In the genomic region with DNA sequence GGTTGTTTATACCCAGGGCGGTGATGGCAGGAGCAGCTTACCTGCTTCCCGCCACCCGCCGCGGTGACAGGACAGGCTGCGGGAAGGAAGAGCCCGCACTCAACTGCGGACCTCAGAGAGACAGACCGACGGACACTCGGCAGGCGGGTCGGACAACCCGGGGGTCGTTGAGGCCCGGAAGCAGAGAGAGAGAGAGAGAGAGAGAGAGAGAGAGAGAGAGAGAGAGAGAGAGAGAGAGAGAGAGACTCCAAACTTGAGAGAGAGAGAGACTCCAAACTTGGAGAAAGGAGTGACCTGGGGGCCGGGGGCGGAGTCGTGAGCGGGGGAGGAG, we compare ENCODE assay signal across 9 mouse cellular contexts. TPM values are rescaled to one million over a fixed set of nuclear protein-coding genes. Genes with fewer than 3 reads are reported as not detected.
DNase-seq lines count a peak whose midpoint lies in the region; ATAC-seq and TF ChIP-seq lines count a peak whose summit lies in the region.
"Had no signal": no experiment of that assay in that cellular context is flagged by ENCODE, and none has a peak within 500 bp of the region (broad histone marks: within the 10 kb centered on the region; RNA-seq: fewer than 3 reads in every experiment).

Gene Gm49510, plus strand, starts transcription at position 259 of the 331 bp plus-strand sequence.

- H3K36me3 ChIP-seq in heart, embryonic 10.5 days, result peaks cover 35% of the 10 kb centered on the region
- peaks cover 7 to 35% of the 10 kb centered on the region in 2 experiments for H3K36me3 ChIP-seq in CH12.LX (replicated peaks in 1 of 2; ENCODE audit: control insufficient read depth in 1 of 2, insufficient read depth in 1 of 2, low read length in 1 of 2)
- H3K36me3 ChIP-seq in forebrain, embryonic 15.5 days, result peaks cover 3% of the 10 kb centered on the region; the same call in 1 of the 2 replicates
- H3K36me3 ChIP-seq in liver, embryonic 16.5 days (ENCODE audit: control insufficient read depth, insufficient read depth), result peaks cover 4% of the 10 kb centered on the region; the same call in 1 of the 2 replicates

- no peaks in the 10 kb centered on the region for H3K27me3 ChIP-seq in heart, embryonic 10.5 days (ENCODE audit: insufficient read depth, poor library complexity, severe bottlenecking)
- H3K27me3 ChIP-seq in CH12.LX (replicated peaks), result no peaks in the 10 kb centered on the region
- no peaks in the 10 kb centered on the region; the same call in 1 of the 2 replicates for H3K27me3 ChIP-seq in forebrain, embryonic 15.5 days
- H3K27me3 ChIP-seq in liver, embryonic 16.5 days (ENCODE audit: control insufficient read depth, insufficient read depth, low read depth, low read length), result no peaks in the 10 kb centered on the region

- in situ Hi-C loops in CH12.LX (cut with MboI; ENCODE audit: low pct_ligation_motif_present, low pct_unique_long_range_greater_than_20kb, low sequenced_read_pairs), result no loop called here

- no peak for ATAC-seq in forebrain, embryonic 15.5 days (replicated peaks)
- no peak for ATAC-seq in liver, embryonic 16.5 days (ENCODE audit: low read depth)

- H3K4me3 ChIP-seq in heart, embryonic 10.5 days, result peak within 1 kb of the TSS; percentile 83
- H3K4me3 ChIP-seq in CH12.LX (replicated peaks in 1 of 3; ENCODE audit: low read depth in 2 of 3, low read length in 2 of 3, poor library complexity in 1 of 3), result peak within 1 kb of the TSS; percentile 70 to 95 (median 83)
- peak within 1 kb of the TSS; percentile 54 for H3K4me3 ChIP-seq in forebrain, embryonic 15.5 days
- peak within 1 kb of the TSS; percentile 77 for H3K4me3 ChIP-seq in liver, embryonic 16.5 days (ENCODE audit: low read depth, low read length)

- peak within 1 kb of the TSS; percentile 92 for H3K27ac ChIP-seq in heart, embryonic 10.5 days
- H3K27ac ChIP-seq in CH12.LX (ENCODE audit: insufficient read depth, low read depth), result peak within 1 kb of the TSS; percentile 51
- no peak within 1 kb of the TSS for H3K27ac ChIP-seq in forebrain, embryonic 15.5 days (replicated peaks)
- H3K27ac ChIP-seq in liver, embryonic 16.5 days (ENCODE audit: low read length), result peak within 1 kb of the TSS; percentile 70

- DNase-seq in heart, embryonic 10.5 days (ENCODE audit: low spot score), result no peak
- no peak for DNase-seq in heart, postnatal 14 days
- DNase-seq in CH12.LX (ENCODE audit: extremely low read depth), result peak; percentile 59
- no peak for DNase-seq in adrenal gland, postnatal 36 days
- DNase-seq in B cell, adult 2 months, result no peak
- no peak for DNase-seq in adrenal gland, adult 8-10 months

- no peak for TF ChIP-seq RAD21 in CH12.LX (IDR thresholded peaks at IDR 0.05; ENCODE audit: low read depth, low read length)

- peaks cover 76% of the 10 kb centered on the region for H3K4me1 ChIP-seq in heart, embryonic 10.5 days
- peaks cover 25 to 82% of the 10 kb centered on the region in 2 experiments for H3K4me1 ChIP-seq in CH12.LX (ENCODE audit: control insufficient read depth in 1 of 2, insufficient read depth in 2 of 2)
- H3K4me1 ChIP-seq in forebrain, embryonic 15.5 days, result peaks cover 15% of the 10 kb centered on the region
- H3K4me1 ChIP-seq in liver, embryonic 16.5 days (ENCODE audit: control insufficient read depth, low read depth, low read length), result peaks cover 73% of the 10 kb centered on the region

- no peak for TF ChIP-seq POLR2A in CH12.LX (IDR thresholded peaks at IDR 0.05; ENCODE audit: low read depth, low read length)

- WGBS in heart, embryonic 10.5 days, result 1% methylated on average over 20 of the region's 20 CpGs
- WGBS in forebrain, embryonic 15.5 days, result 4% methylated on average over 17 of the region's 20 CpGs
- whole genome bisulfite sequencing in liver, embryonic 16.5 days (ENCODE audit: insufficient replicate concordance), result 2% methylated on average over 20 of the region's 20 CpGs

- no peaks in the 10 kb centered on the region; the same call in 1 of the 2 replicates for H3K79me2 ChIP-seq in CH12.LX (replicated peaks; ENCODE audit: control insufficient read depth, extremely low read depth, insufficient read depth, poor library complexity, severe bottlenecking)

- H3K4me2 ChIP-seq in CH12.LX (ENCODE audit: insufficient read depth, low read depth, poor library complexity, severe bottlenecking), result peak within 1 kb of the TSS; percentile 81
- peak within 1 kb of the TSS; percentile 97 for H3K4me2 ChIP-seq in forebrain, embryonic 15.5 days (replicated peaks)
- peak within 1 kb of the TSS; percentile 81 for H3K4me2 ChIP-seq in liver, embryonic 16.5 days (ENCODE audit: low read depth, low read length)

- TF ChIP-seq EP300 in CH12.LX (IDR thresholded peaks at IDR 0.05; ENCODE audit: low read length), result no peak

- peak within 1 kb of the TSS; percentile 49 for H3K9ac ChIP-seq in CH12.LX (ENCODE audit: insufficient read depth, low read depth)
- peak within 1 kb of the TSS; percentile 43 for H3K9ac ChIP-seq in forebrain, embryonic 15.5 days (replicated peaks)
- H3K9ac ChIP-seq in liver, embryonic 16.5 days (ENCODE audit: low read depth, low read length), result peak within 1 kb of the TSS; percentile 77

- no peaks in the 10 kb centered on the region for H3K9me3 ChIP-seq in heart, embryonic 10.5 days
- no peaks in the 10 kb centered on the region for H3K9me3 ChIP-seq in CH12.LX (replicated peaks; ENCODE audit: low read length)
- no peaks in the 10 kb centered on the region for H3K9me3 ChIP-seq in forebrain, embryonic 15.5 days
- no peaks in the 10 kb centered on the region for H3K9me3 ChIP-seq in liver, embryonic 16.5 days (replicated peaks; ENCODE audit: control insufficient read depth, low read length)

- dilution Hi-C loops in CH12.LX (cut with MboI; ENCODE audit: extremely low pct_ligation_motif_present, extremely low pct_unique_long_range_greater_than_20kb, low sequenced_read_pairs), result no loop called here

- intact Hi-C loops in heart, postnatal 14 days (cut with DNase I), result no loop called here

- no peak for TF ChIP-seq CTCF in CH12.LX (conservative IDR thresholded peaks at IDR 0.05 in 1 of 2, IDR thresholded peaks at IDR 0.05 in 1 of 2; ENCODE audit: low read depth in 2 of 2, low read length in 2 of 2)

TF ChIP-seq in CH12.LX, 34 proteins besides CTCF, POLR2A, EP300 and RAD21:
- 0 out of 2 replicates have a peak, but pooled peaks have one; percentile 13 for TF ChIP-seq TCF12 (IDR thresholded peaks at IDR 0.05; ENCODE audit: low read depth, low read length)
- peak; percentile 66; the same call in 1 of the 2 replicates for TF ChIP-seq MAZ (IDR thresholded peaks at IDR 0.05; ENCODE audit: low read depth, low read length)
- no peak for TF ChIP-seq SMC3 (IDR thresholded peaks at IDR 0.05; ENCODE audit: low read depth, low read length)
TF ChIP-seq in CH12.LX: peak in this region for 2.

RNA-seq across cellular contexts. Expression of gene Gm49510, which starts in this region (rescaled TPM):
- polyA plus RNA-seq in heart, embryonic 10.5 days (2016; fragmentation: Nextera tagmentation; extraction: Ambion mirVana), result 0.11 and 0.38 TPM in 2 replicates
- total RNA-seq in heart, postnatal 14 days (2021), result not detected
- total RNA-seq in CH12.LX (2012; rRNA removed), result 0.25 and 0.50 TPM in 2 replicates
- total RNA-seq in CH12.LX (2014; rRNA removed), result 0.12 and 0.15 TPM in 2 replicates
- polyA plus RNA-seq in CH12.LX (2012; ENCODE audit: insufficient read length, low read depth), result 0.78 TPM in 1 of 2 replicates, not detected in the other
- not detected in 2 replicates for polyA plus RNA-seq in forebrain, embryonic 15.5 days (2015; fragmentation: Nextera tagmentation; extraction: Ambion mirVana)
- polyA plus RNA-seq in liver, embryonic 16.5 days (2015; fragmentation: Nextera tagmentation; extraction: Ambion mirVana), result 0.18 and 0.22 TPM in 2 replicates
- total RNA-seq in adrenal gland, postnatal 36 days (2021), result not detected
- under 1 TPM in 1 of 4 experiments, not detected in 3; 0.45 TPM for total RNA-seq in adrenal gland, adult 8-10 months (2022)
- total RNA-seq: gastrocnemius, postnatal 4 days had no signal

Comparison
In these comparisons a context has a peak if more than half of its experiments do, and no peak if none do; other contexts are left out.
1. Peak in DNase-seq, H3K4me3 ChIP-seq, H3K27ac ChIP-seq, H3K9ac ChIP-seq and H3K4me2 ChIP-seq in CH12.LX; RNA of the gene not detected or under 1 TPM.